Comparison of ENCODE assay signal across 7 mouse cellular contexts in the genomic region with DNA sequence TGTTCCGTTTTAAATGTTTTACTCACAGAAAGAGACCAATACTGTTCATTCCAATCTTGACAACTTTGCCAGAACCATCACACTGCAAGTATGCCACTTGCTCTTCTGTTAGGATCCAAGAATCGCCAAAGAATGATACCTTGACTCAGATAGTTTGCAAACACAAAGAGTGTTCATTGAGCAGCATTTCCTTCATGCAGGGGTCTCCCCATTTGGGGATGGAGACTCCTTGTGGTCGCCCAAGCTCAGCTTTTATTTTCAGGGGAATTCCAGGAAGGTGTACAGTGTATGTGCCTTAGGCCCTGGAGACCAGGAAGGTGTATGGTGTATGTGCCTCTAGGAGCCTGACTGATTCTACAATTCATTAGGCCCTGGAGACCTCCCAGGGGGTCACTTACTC. TPM values are rescaled to one million over a fixed set of nuclear protein-coding genes. Genes with fewer than 3 reads are reported as not detected.
DNase-seq lines count a peak whose midpoint lies in the region; ATAC-seq lines count a peak whose summit lies in the region.

No protein-coding gene starts in this region.

- 29% methylated on average over 3 of the region's 3 CpGs for WGBS in lung, embryonic 16.5 days
- 40% methylated on average over 3 of the region's 3 CpGs for WGBS in forebrain, embryonic 11.5 days
- WGBS in limb, embryonic 15.5 days: 44% methylated on average over 3 of the region's 3 CpGs
- WGBS in stomach, embryonic 16.5 days: 40% methylated on average over 3 of the region's 3 CpGs

- peak overlapping the region; percentile 86 for H3K9ac ChIP-seq in lung, embryonic 16.5 days (ENCODE audit: low read length)
- H3K9ac ChIP-seq in forebrain, embryonic 11.5 days (ENCODE audit: low read length): peak overlapping the region; percentile 82
- H3K9ac ChIP-seq in limb, embryonic 15.5 days: no peak overlapping the region
- peak overlapping the region; percentile 80 for H3K9ac ChIP-seq in stomach, embryonic 16.5 days (ENCODE audit: low read length)

- H3K4me3 ChIP-seq in lung, embryonic 16.5 days (ENCODE audit: low read length): peak overlapping the region; percentile 89
- H3K4me3 ChIP-seq in forebrain, embryonic 11.5 days (ENCODE audit: low read depth, low read length): peak overlapping the region; percentile 76
- H3K4me3 ChIP-seq in limb, embryonic 15.5 days: peak overlapping the region; percentile 82
- H3K4me3 ChIP-seq in stomach, embryonic 16.5 days (replicated peaks; ENCODE audit: low read length): peak overlapping the region; percentile 72

- H3K27me3 ChIP-seq in lung, embryonic 16.5 days (ENCODE audit: control insufficient read depth, insufficient read depth, low read depth, low read length): no peaks in the 10 kb centered on the region
- no peaks in the 10 kb centered on the region for H3K27me3 ChIP-seq in forebrain, embryonic 11.5 days (ENCODE audit: control insufficient read depth, insufficient read depth, low read length)
- no peaks in the 10 kb centered on the region for H3K27me3 ChIP-seq in limb, embryonic 15.5 days
- H3K27me3 ChIP-seq in stomach, embryonic 16.5 days (ENCODE audit: control insufficient read depth, insufficient read depth, low read length): no peaks in the 10 kb centered on the region

- peaks cover 2% of the 10 kb centered on the region for H3K36me3 ChIP-seq in lung, embryonic 16.5 days (ENCODE audit: control insufficient read depth, insufficient read depth, low read length)
- H3K36me3 ChIP-seq in forebrain, embryonic 11.5 days (ENCODE audit: control insufficient read depth, insufficient read depth, low read length): no peaks in the 10 kb centered on the region
- H3K36me3 ChIP-seq in limb, embryonic 15.5 days: peaks cover 19% of the 10 kb centered on the region
- H3K36me3 ChIP-seq in stomach, embryonic 16.5 days (ENCODE audit: control insufficient read depth, insufficient read depth, low read length): no peaks in the 10 kb centered on the region; the same call in 1 of the 2 replicates

- no peak overlapping the region; the same call in 1 of the 2 replicates for H3K27ac ChIP-seq in lung, embryonic 16.5 days (ENCODE audit: low read length)
- no peak overlapping the region for H3K27ac ChIP-seq in forebrain, embryonic 11.5 days (ENCODE audit: low read depth, low read length)
- no peak overlapping the region for H3K27ac ChIP-seq in limb, embryonic 15.5 days
- H3K27ac ChIP-seq in stomach, embryonic 16.5 days (ENCODE audit: low read length): no peak overlapping the region

- H3K4me1 ChIP-seq in lung, embryonic 16.5 days (replicated peaks; ENCODE audit: control insufficient read depth, insufficient read depth, low read length): peaks cover 7% of the 10 kb centered on the region; the same call in 1 of the 2 replicates
- H3K4me1 ChIP-seq in forebrain, embryonic 11.5 days (replicated peaks; ENCODE audit: control insufficient read depth, insufficient read depth, low read length): no peaks in the 10 kb centered on the region
- peaks cover 8% of the 10 kb centered on the region for H3K4me1 ChIP-seq in limb, embryonic 15.5 days
- peaks cover 7% of the 10 kb centered on the region; the same call in 1 of the 2 replicates for H3K4me1 ChIP-seq in stomach, embryonic 16.5 days (ENCODE audit: control insufficient read depth, insufficient read depth, low read length)

- no peaks in the 10 kb centered on the region for H3K9me3 ChIP-seq in lung, embryonic 16.5 days (ENCODE audit: control insufficient read depth, low read length)
- no peaks in the 10 kb centered on the region for H3K9me3 ChIP-seq in forebrain, embryonic 11.5 days (ENCODE audit: control insufficient read depth, low read length)
- no peaks in the 10 kb centered on the region for H3K9me3 ChIP-seq in limb, embryonic 15.5 days
- no peaks in the 10 kb centered on the region for H3K9me3 ChIP-seq in stomach, embryonic 16.5 days (replicated peaks; ENCODE audit: control insufficient read depth, low read length)

- DNase-seq in lung, adult 18-20 months: no peak
- no peak for DNase-seq in forebrain, embryonic 11.5 days (ENCODE audit: low spot score)
- no peak for DNase-seq in embryo, embryonic 11 days
- DNase-seq in c-Kit-positive CD71-positive TER-119-positive erythroid progenitor cells, embryonic 14.5 days (ENCODE audit: low spot score): no peak

- no peak for ATAC-seq in lung, embryonic 16.5 days (ENCODE audit: low read depth)
- ATAC-seq in forebrain, embryonic 11.5 days (replicated peaks; ENCODE audit: low FRiP score): no peak
- no peak for ATAC-seq in limb, embryonic 15.5 days (ENCODE audit: insufficient number of reproducible peaks, low FRiP score, low TSS enrichment, low read depth)
- ATAC-seq in stomach, embryonic 16.5 days (ENCODE audit: insufficient read depth, low FRiP score): no peak

- H3K4me2 ChIP-seq in lung, embryonic 16.5 days (ENCODE audit: low read depth, low read length): peak overlapping the region; percentile 74
- peak overlapping the region; percentile 70 for H3K4me2 ChIP-seq in forebrain, embryonic 11.5 days (ENCODE audit: low read depth, low read length, severe bottlenecking)
- peak overlapping the region; percentile 54 for H3K4me2 ChIP-seq in limb, embryonic 15.5 days
- H3K4me2 ChIP-seq in stomach, embryonic 16.5 days (ENCODE audit: low read depth, low read length): peak overlapping the region; percentile 61

RNA-seq across cellular contexts. Expression of gene Fbxw17, which starts 0.8 kb away (rescaled TPM):
- polyA plus RNA-seq in lung, embryonic 16.5 days (2015; fragmentation: Nextera tagmentation; extraction: Ambion mirVana): 30.2 and 31.2 TPM in 2 replicates
- 26.0 and 31.9 TPM in 2 replicates for polyA plus RNA-seq in forebrain, embryonic 11.5 days (2014; fragmentation: Nextera tagmentation; extraction: Ambion mirVana)
- 28.4 and 34.1 TPM in 2 replicates for polyA plus RNA-seq in limb, embryonic 15.5 days (2015; fragmentation: Nextera tagmentation; extraction: Ambion mirVana)
- 24.7 and 25.1 TPM in 2 replicates for polyA plus RNA-seq in stomach, embryonic 16.5 days (2015; fragmentation: Nextera tagmentation; extraction: Ambion mirVana)

RNA-seq across cellular contexts. Expression of gene Gm47429, which starts 25.3 kb away (rescaled TPM):
- not detected in 2 replicates for polyA plus RNA-seq in lung, embryonic 16.5 days (2015; fragmentation: Nextera tagmentation; extraction: Ambion mirVana)
- not detected in 2 replicates for polyA plus RNA-seq in forebrain, embryonic 11.5 days (2014; fragmentation: Nextera tagmentation; extraction: Ambion mirVana)
- polyA plus RNA-seq in limb, embryonic 15.5 days (2015; fragmentation: Nextera tagmentation; extraction: Ambion mirVana): not detected in 2 replicates
- polyA plus RNA-seq in stomach, embryonic 16.5 days (2015; fragmentation: Nextera tagmentation; extraction: Ambion mirVana): not detected in 2 replicates

RNA-seq across cellular contexts. Expression of gene Nutm2, which starts 48.7 kb away (rescaled TPM):
- not detected in 2 replicates for polyA plus RNA-seq in lung, embryonic 16.5 days (2015; fragmentation: Nextera tagmentation; extraction: Ambion mirVana)
- polyA plus RNA-seq in forebrain, embryonic 11.5 days (2014; fragmentation: Nextera tagmentation; extraction: Ambion mirVana): not detected in 2 replicates
- not detected in 2 replicates for polyA plus RNA-seq in limb, embryonic 15.5 days (2015; fragmentation: Nextera tagmentation; extraction: Ambion mirVana)
- polyA plus RNA-seq in stomach, embryonic 16.5 days (2015; fragmentation: Nextera tagmentation; extraction: Ambion mirVana): not detected in 2 replicates
